Mouse (Mus musculus): Measurements from ENCODE around the gene Qrich2. TPM values are rescaled to one million over a fixed set of nuclear protein-coding genes. Genes with fewer than 3 reads are reported as not detected.
A peak's percentile ranks its signal among the peaks of the same experiment; 100 is the strongest.

The Qrich2 gene
- polyA plus RNA-seq, 1 experiment = 1.3 TPM

DNA sequence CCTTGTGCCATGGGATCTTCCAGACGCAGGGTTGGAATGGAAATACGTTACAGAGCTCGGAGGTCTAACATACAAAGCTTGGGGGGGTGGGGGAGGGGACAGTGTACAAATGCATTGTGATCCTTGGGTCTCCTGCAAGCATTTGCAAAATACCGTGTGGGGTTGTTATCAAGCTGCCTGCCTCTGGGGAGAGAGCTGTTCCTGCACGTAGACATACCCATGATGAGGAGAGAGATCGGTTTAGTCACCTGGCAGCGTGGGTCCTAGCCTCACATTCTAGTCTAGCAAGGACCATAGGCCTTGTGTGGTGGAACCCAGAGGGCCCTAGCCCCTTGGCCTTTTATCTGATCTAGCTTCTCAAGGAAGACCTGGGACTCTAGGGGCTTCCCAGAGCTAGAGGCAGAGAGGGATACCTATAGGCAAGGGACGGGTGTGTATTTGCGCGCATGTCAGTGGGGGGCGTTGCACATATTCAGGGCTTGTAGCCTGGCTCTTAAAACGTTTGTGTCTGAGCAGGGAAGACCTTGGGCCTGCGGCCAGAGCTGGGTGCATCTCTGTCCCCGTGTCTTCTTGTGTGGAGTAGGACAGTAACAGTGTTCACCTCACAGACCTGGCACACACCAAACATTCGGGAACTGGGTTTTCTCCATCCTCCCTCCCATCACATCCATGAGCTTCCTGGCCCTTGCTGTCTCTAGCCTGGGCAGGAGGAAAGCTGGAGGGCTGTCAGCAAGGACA lies 23.7 kb downstream of the Qrich2 start:
- Histone ChIP-seq H3K36me3 (ENCODE audit: control insufficient read depth, insufficient read depth, low read length, poor library complexity, severe bottlenecking) (peaks cover 16% of the 10 kb centered on the region), H3K27me3 (ENCODE audit: control insufficient read depth, insufficient read depth, low read length, poor library complexity, severe bottlenecking) (no peaks in the 10 kb centered on the region), H3K4me1 (ENCODE audit: control insufficient read depth, insufficient read depth, low read length) (peaks cover 6% of the 10 kb centered on the region), H3K4me3 (ENCODE audit: low read depth, low read length) (no peak overlapping the region), H3K9ac (ENCODE audit: low read depth, poor library complexity, severe bottlenecking) (no peak overlapping the region), H3K9me3 (replicated peaks; ENCODE audit: control insufficient read depth, insufficient read depth, low read length, poor library complexity, severe bottlenecking) (no peaks in the 10 kb centered on the region), H3K27ac (ENCODE audit: insufficient read depth, low read length) (no peak overlapping the region)
- no peak for TF ChIP-seq EP300 (IDR thresholded peaks at IDR 0.05; ENCODE audit: insufficient read depth, low read depth, low read length)
- no peak for TF ChIP-seq CTCF (IDR thresholded peaks at IDR 0.05; ENCODE audit: low read depth, low read length)
- TF ChIP-seq POLR2A (IDR thresholded peaks at IDR 0.05; ENCODE audit: insufficient read depth, low read length) = no peak

- Histone ChIP-seq H3K27me3 (ENCODE audit: control insufficient read depth, insufficient read depth, low read length, poor library complexity, severe bottlenecking) (no peaks in the 10 kb centered on the region), H3K36me3 (ENCODE audit: control insufficient read depth, insufficient read depth, low read length, poor library complexity, severe bottlenecking) (peaks cover 24% of the 10 kb centered on the region), H3K4me3 (ENCODE audit: low read depth, low read length) (no peak overlapping the region), H3K9me3 (replicated peaks; ENCODE audit: control insufficient read depth, insufficient read depth, low read length, poor library complexity, severe bottlenecking) (no peaks in the 10 kb centered on the region), H3K27ac (ENCODE audit: insufficient read depth, low read length) (no peak overlapping the region), H3K4me1 (ENCODE audit: control insufficient read depth, insufficient read depth, low read length) (peaks cover 4% of the 10 kb centered on the region), H3K9ac (ENCODE audit: low read depth, poor library complexity, severe bottlenecking) (no peak overlapping the region)
- TF ChIP-seq CTCF (IDR thresholded peaks at IDR 0.05; ENCODE audit: low read depth, low read length) = no peak
- TF ChIP-seq POLR2A (IDR thresholded peaks at IDR 0.05; ENCODE audit: insufficient read depth, low read length) = no peak
- TF ChIP-seq EP300 (IDR thresholded peaks at IDR 0.05; ENCODE audit: insufficient read depth, low read depth, low read length) = no peak
These were observed 25.5 kb downstream of the Qrich2 start for GRCm38 (mm10) chr11:116440408-116441068.

DNA sequence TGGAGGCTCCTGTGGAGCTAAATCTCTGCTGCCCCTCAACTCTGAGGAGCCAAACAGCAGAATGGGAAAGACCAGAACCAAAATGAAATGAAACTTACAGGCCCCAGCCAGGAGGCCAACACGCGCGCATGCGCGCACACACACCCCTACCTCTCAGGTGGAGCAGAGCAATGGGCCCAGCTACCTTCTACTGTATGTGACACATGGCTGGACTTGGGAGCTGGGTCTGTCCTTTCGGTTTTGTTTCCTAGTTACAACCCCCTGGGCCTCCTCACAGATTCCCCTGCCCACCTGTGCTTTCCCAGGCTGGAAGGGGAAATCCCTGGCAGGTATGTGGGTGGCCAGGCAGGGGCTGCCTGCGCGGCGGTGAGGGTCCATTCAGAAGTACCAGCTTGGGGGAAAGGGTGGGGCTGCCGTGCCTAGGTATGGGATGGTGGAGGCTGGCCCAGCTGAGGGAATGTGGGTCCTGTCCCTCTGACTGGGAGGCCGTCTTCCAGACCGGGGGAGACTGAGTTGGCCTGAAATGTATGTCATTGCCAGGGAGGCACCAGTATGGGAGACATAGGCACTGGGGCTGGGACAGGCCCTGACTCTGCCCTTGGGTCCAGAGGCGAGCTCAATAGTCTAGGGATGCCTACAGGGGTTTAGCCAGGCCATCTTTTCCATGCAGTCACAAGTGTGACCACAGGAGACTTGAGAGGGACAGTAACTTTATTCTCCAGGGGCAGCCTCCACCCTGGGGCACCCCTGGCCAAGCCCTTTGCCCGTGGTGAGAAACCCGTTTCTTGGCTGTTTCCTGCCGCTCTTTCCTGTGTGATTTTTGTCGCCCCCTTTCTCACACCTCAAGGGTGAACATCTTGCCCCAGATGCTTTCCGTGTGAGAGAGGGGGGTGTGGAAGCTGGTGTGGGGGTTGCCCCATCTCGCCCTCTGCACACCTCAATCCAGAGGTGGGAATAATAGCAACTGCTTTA lies 26.5 kb downstream of the Qrich2 start:
- Histone ChIP-seq H3K4me1 (ENCODE audit: control insufficient read depth, insufficient read depth, low read length) (peaks cover 4% of the 10 kb centered on the region), H3K27me3 (ENCODE audit: control insufficient read depth, insufficient read depth, low read length, poor library complexity, severe bottlenecking) (no peaks in the 10 kb centered on the region), H3K36me3 (ENCODE audit: control insufficient read depth, insufficient read depth, low read length, poor library complexity, severe bottlenecking) (peaks cover 27% of the 10 kb centered on the region), H3K9ac (ENCODE audit: low read depth, poor library complexity, severe bottlenecking) (no peak overlapping the region), H3K9me3 (replicated peaks; ENCODE audit: control insufficient read depth, insufficient read depth, low read length, poor library complexity, severe bottlenecking) (no peaks in the 10 kb centered on the region), H3K27ac (ENCODE audit: insufficient read depth, low read length) (peak overlapping the region; percentile 28; the same call in 1 of the 2 replicates), H3K4me3 (ENCODE audit: low read depth, low read length) (no peak overlapping the region)
- no peak for TF ChIP-seq POLR2A (IDR thresholded peaks at IDR 0.05; ENCODE audit: insufficient read depth, low read length)
- TF ChIP-seq CTCF (IDR thresholded peaks at IDR 0.05; ENCODE audit: low read depth, low read length) = no peak
- no peak for TF ChIP-seq EP300 (IDR thresholded peaks at IDR 0.05; ENCODE audit: insufficient read depth, low read depth, low read length)

GRCm38 (mm10) chr11:116437541-116437940 lies 28.5 kb downstream of the Qrich2 start:
- no peaks in the 10 kb centered on the region for H3K9me3 ChIP-seq (replicated peaks; ENCODE audit: control insufficient read depth, insufficient read depth, low read length, poor library complexity, severe bottlenecking)
- H3K9ac ChIP-seq (ENCODE audit: low read depth, poor library complexity, severe bottlenecking) = peak overlapping the region; percentile 57
- peak overlapping the region; percentile 74 for H3K4me3 ChIP-seq (ENCODE audit: low read depth, low read length)
- peaks cover 27% of the 10 kb centered on the region for H3K36me3 ChIP-seq (ENCODE audit: control insufficient read depth, insufficient read depth, low read length, poor library complexity, severe bottlenecking)
- TF ChIP-seq CTCF (IDR thresholded peaks at IDR 0.05; ENCODE audit: low read depth, low read length) (no peak), POLR2A (IDR thresholded peaks at IDR 0.05; ENCODE audit: insufficient read depth, low read length) (no peak), EP300 (IDR thresholded peaks at IDR 0.05; ENCODE audit: insufficient read depth, low read depth, low read length) (no peak)
- H3K27me3 ChIP-seq (ENCODE audit: control insufficient read depth, insufficient read depth, low read length, poor library complexity, severe bottlenecking) = no peaks in the 10 kb centered on the region
- no peaks in the 10 kb centered on the region for H3K4me1 ChIP-seq (ENCODE audit: control insufficient read depth, insufficient read depth, low read length)
- H3K27ac ChIP-seq (ENCODE audit: insufficient read depth, low read length) = peak overlapping the region; percentile 75

DNA sequence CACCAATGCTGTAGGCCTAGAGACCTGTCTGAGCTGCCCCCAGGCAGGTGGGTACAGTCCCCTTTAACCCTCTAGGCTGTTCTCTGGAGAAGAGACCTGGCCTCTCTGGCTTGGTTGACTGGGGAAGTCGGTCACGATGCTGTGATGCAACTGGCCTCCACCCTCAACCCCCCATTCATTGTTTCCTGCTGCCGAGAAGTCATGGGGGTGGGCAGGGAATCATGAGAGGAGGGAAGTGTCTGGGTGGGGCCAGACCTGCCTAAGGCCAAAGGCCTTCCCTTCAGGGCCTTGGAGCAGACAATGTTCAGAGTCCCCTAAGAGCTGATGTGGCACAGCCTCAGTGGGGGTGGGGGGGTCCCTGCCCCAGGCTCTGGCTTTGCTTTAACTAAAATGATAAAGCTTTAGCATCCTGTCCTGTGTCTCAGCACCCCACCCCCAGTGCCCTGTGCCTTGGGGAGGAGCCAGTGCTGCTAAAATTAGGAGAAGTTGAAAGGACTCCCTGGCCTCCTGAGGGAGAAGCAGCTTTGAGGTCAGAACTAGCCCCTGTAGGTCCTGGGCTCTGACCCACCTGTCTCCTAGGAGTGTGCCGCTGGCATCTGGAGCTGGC lies 29.2 kb downstream of the Qrich2 start:
- H3K27me3 ChIP-seq (ENCODE audit: control insufficient read depth, insufficient read depth, low read length, poor library complexity, severe bottlenecking) = no peaks in the 10 kb centered on the region
- TF ChIP-seq POLR2A (IDR thresholded peaks at IDR 0.05; ENCODE audit: insufficient read depth, low read length) (peak; percentile 12), EP300 (IDR thresholded peaks at IDR 0.05; ENCODE audit: insufficient read depth, low read depth, low read length) (peak; percentile 99), CTCF (IDR thresholded peaks at IDR 0.05; ENCODE audit: low read depth, low read length) (no peak)
- H3K9me3 ChIP-seq (replicated peaks; ENCODE audit: control insufficient read depth, insufficient read depth, low read length, poor library complexity, severe bottlenecking) = no peaks in the 10 kb centered on the region
- H3K36me3 ChIP-seq (ENCODE audit: control insufficient read depth, insufficient read depth, low read length, poor library complexity, severe bottlenecking) = peaks cover 27% of the 10 kb centered on the region
- no peaks in the 10 kb centered on the region for H3K4me1 ChIP-seq (ENCODE audit: control insufficient read depth, insufficient read depth, low read length)
- peak overlapping the region; percentile 74 for H3K4me3 ChIP-seq (ENCODE audit: low read depth, low read length)
- peak overlapping the region; percentile 91 for H3K27ac ChIP-seq (ENCODE audit: insufficient read depth, low read length)
- peak overlapping the region; percentile 94 for H3K9ac ChIP-seq (ENCODE audit: low read depth, poor library complexity, severe bottlenecking)

Data from ES-Bruce4 (cell line).